Mouse (Mus musculus) neural tube, embryonic 13.5 days (tissue): ENCODE measurements around the gene Sec16a. TPM values are rescaled to one million over a fixed set of nuclear protein-coding genes. Genes with fewer than 3 reads are reported as not detected.

ENCODE experiments used
- ATAC-seq: fragments of 200-750 bp; cut with Nextera tagmentation; 2 replicates; pipeline ENCODE4 v1.8.0; 2017; ENCODE audit warnings: low read depth, mild to moderate bottlenecking, moderate TSS enrichment, moderate library complexity
- H3K27ac ChIP-seq: fragments of 300-500 bp; sonication (generic); replicated peaks from 2 replicates; pipeline ENCODE4 v1.5.1; 2015; ENCODE audit warnings: moderate library complexity, mild to moderate bottlenecking, inconsistent platforms
- H3K27me3 ChIP-seq: fragments of 300-500 bp; sonication (generic); 2 replicates; pipeline ENCODE4 v1.6.1; 2015; ENCODE audit warnings: mild to moderate bottlenecking, inconsistent platforms
- H3K36me3 ChIP-seq: fragments of 300-500 bp; sonication (generic); 2 replicates; pipeline ENCODE4 v1.6.1; 2015; ENCODE audit warnings: mild to moderate bottlenecking, inconsistent platforms
- H3K4me1 ChIP-seq: fragments of 300-500 bp; sonication (generic); replicated peaks from 2 replicates; pipeline ENCODE4 v1.6.1; 2015; ENCODE audit warnings: inconsistent platforms
- H3K4me2 ChIP-seq: fragments of 300-500 bp; sonication (generic); 2 replicates; pipeline ENCODE4 v1.6.1; 2015; ENCODE audit warnings: inconsistent platforms, mild to moderate bottlenecking, moderate library complexity
- H3K4me3 ChIP-seq: fragments of 300-500 bp; sonication (generic); 2 replicates; pipeline ENCODE4 v1.5.1; 2015; ENCODE audit warnings: mild to moderate bottlenecking, inconsistent platforms
- H3K9ac ChIP-seq: fragments of 300-500 bp; sonication (generic); 2 replicates; pipeline ENCODE4 v1.6.1; 2015; ENCODE audit warnings: moderate library complexity, mild to moderate bottlenecking, inconsistent platforms
- H3K9me3 ChIP-seq: fragments of 300-500 bp; sonication (generic); 2 replicates; pipeline ENCODE4 v1.6.1; 2016; ENCODE audit warnings: inconsistent platforms
- WGBS: fragments of 180-500 bp; shearing (Covaris S2); methylation state at CpG from one replicate; pipeline ENCODE4 v1.1.7; 2015; 5-methylcytosine and 5-hydroxymethylcytosine counted together
- polyA plus RNA-seq: library from polyadenylated mRNA; unstranded; fragments of >200 nt; fragmentation: Nextera tagmentation; extraction: Ambion mirVana; gene quantifications from 2 replicates; pipeline ENCODE4 v1.2.1, GENCODE M21; 2015

Gene Sec16a
- polyA plus RNA-seq, 1 experiment from 2014 or later, result 18.4 TPM

GRCm38 (mm10) chr2:26445666-26446445 lies 840 bp upstream of the Sec16a start:
- WGBS, result under 1% methylated on average over 44 of the region's 44 CpGs
- peaks cover 60% of the 10 kb centered on the region for H3K4me1 ChIP-seq

GRCm38 (mm10) chr2:26444368-26444767 lies 648 bp downstream of the Sec16a start:
- Histone ChIP-seq H3K27ac (peak overlapping the region; percentile 94), H3K9me3 (no peaks in the 10 kb centered on the region), H3K27me3 (no peaks in the 10 kb centered on the region), H3K36me3 (peaks cover 25% of the 10 kb centered on the region), H3K4me3 (peak overlapping the region; percentile 89), H3K9ac (peak overlapping the region; percentile 90), H3K4me1 (peaks cover 56% of the 10 kb centered on the region), H3K4me2 (peak overlapping the region; percentile 89)
- WGBS, result 4% methylated on average over 15 of the region's 15 CpGs
- no peak for ATAC-seq

More at GRCm38 (mm10) chr2:26445666-26446445, 840 bp upstream of the Sec16a start:
- H3K36me3 ChIP-seq, result peaks cover 10% of the 10 kb centered on the region
- peak overlapping the region; percentile 87 for H3K27ac ChIP-seq
- no peaks in the 10 kb centered on the region for H3K27me3 ChIP-seq
- H3K4me2 ChIP-seq, result peak overlapping the region; percentile 81
- peak overlapping the region; percentile 89 for H3K4me3 ChIP-seq
- H3K9me3 ChIP-seq, result no peaks in the 10 kb centered on the region
- H3K9ac ChIP-seq, result peak overlapping the region; percentile 71
- ATAC-seq, result peak; percentile 93

GRCm38 (mm10) chr2:26443876-26444275 lies 1.1 kb downstream of the Sec16a start:
- Histone ChIP-seq H3K4me3 (peak overlapping the region; percentile 89), H3K36me3 (peaks cover 30% of the 10 kb centered on the region), H3K27me3 (no peaks in the 10 kb centered on the region), H3K9ac (peak overlapping the region; percentile 90), H3K27ac (no peak overlapping the region), H3K9me3 (no peaks in the 10 kb centered on the region), H3K4me1 (peaks cover 56% of the 10 kb centered on the region), H3K4me2 (peak overlapping the region; percentile 89)
- ATAC-seq, result no peak
- WGBS, result 71% methylated on average over 3 of the region's 3 CpGs

GRCm38 (mm10) chr2:26442843-26443242 lies 2.2 kb downstream of the Sec16a start:
- Histone ChIP-seq H3K4me2 (peak overlapping the region; percentile 13), H3K9ac (0 out of 2 replicates have a peak overlapping the region, but pooled peaks have one; percentile 23)

GRCm38 (mm10) chr2:26441688-26442087 lies 3.3 kb downstream of the Sec16a start:
- no peak for ATAC-seq
- Histone ChIP-seq H3K9ac (no peak overlapping the region), H3K36me3 (peaks cover 49% of the 10 kb centered on the region), H3K4me2 (no peak overlapping the region), H3K27ac (no peak overlapping the region), H3K9me3 (no peaks in the 10 kb centered on the region), H3K27me3 (no peaks in the 10 kb centered on the region), H3K4me1 (peaks cover 57% of the 10 kb centered on the region), H3K4me3 (no peak overlapping the region)
- 84% methylated on average over 5 of the region's 5 CpGs for WGBS

More at GRCm38 (mm10) chr2:26442843-26443242, 2.2 kb downstream of the Sec16a start:
- H3K27ac ChIP-seq, result no peak overlapping the region
- H3K4me1 ChIP-seq, result peaks cover 57% of the 10 kb centered on the region
- H3K4me3 ChIP-seq, result no peak overlapping the region
- no peak for ATAC-seq
- 63% methylated on average over 1 of the region's 1 CpGs for WGBS
- no peaks in the 10 kb centered on the region for H3K9me3 ChIP-seq
- peaks cover 40% of the 10 kb centered on the region for H3K36me3 ChIP-seq
- H3K27me3 ChIP-seq, result no peaks in the 10 kb centered on the region

- no peak for ATAC-seq
- no peaks in the 10 kb centered on the region for H3K9me3 ChIP-seq
- H3K4me1 ChIP-seq, result peaks cover 54% of the 10 kb centered on the region
- H3K4me2 ChIP-seq, result no peak overlapping the region
- 97% methylated on average over 4 of the region's 4 CpGs for WGBS
- peaks cover 49% of the 10 kb centered on the region for H3K36me3 ChIP-seq
- no peak overlapping the region for H3K27ac ChIP-seq
- H3K9ac ChIP-seq, result no peak overlapping the region
- no peaks in the 10 kb centered on the region for H3K27me3 ChIP-seq
- no peak overlapping the region for H3K4me3 ChIP-seq
These were observed 3.8 kb downstream of the Sec16a start for GRCm38 (mm10) chr2:26441261-26441660.

GRCm38 (mm10) chr2:26439671-26440070 lies 5.3 kb downstream of the Sec16a start:
- no peak overlapping the region for H3K4me3 ChIP-seq
- H3K4me1 ChIP-seq, result peaks cover 52% of the 10 kb centered on the region
- ATAC-seq, result no peak
- no peak overlapping the region for H3K27ac ChIP-seq
- peaks cover 65% of the 10 kb centered on the region for H3K36me3 ChIP-seq
- H3K9me3 ChIP-seq, result no peaks in the 10 kb centered on the region
- H3K4me2 ChIP-seq, result no peak overlapping the region
- H3K9ac ChIP-seq, result no peak overlapping the region
- WGBS, result 95% methylated on average over 6 of the region's 6 CpGs
- H3K27me3 ChIP-seq, result no peaks in the 10 kb centered on the region

GRCm38 (mm10) chr2:26438373-26438772 lies 6.6 kb downstream of the Sec16a start:
- Histone ChIP-seq H3K9ac (0 out of 2 replicates have a peak overlapping the region, but pooled peaks have one; percentile 23), H3K36me3 (peaks cover 78% of the 10 kb centered on the region)

GRCm38 (mm10) chr2:26437221-26437620 lies 7.8 kb downstream of the Sec16a start:
- H3K9me3 ChIP-seq, result no peaks in the 10 kb centered on the region
- H3K9ac ChIP-seq, result peak overlapping the region; percentile 9
- 79% methylated on average over 4 of the region's 4 CpGs for WGBS

More at GRCm38 (mm10) chr2:26438373-26438772, 6.6 kb downstream of the Sec16a start:
- Histone ChIP-seq H3K27me3 (no peaks in the 10 kb centered on the region), H3K4me3 (no peak overlapping the region), H3K4me1 (peaks cover 39% of the 10 kb centered on the region), H3K4me2 (no peak overlapping the region), H3K27ac (no peak overlapping the region), H3K9me3 (no peaks in the 10 kb centered on the region)
- 90% methylated on average over 7 of the region's 7 CpGs for WGBS
- no peak for ATAC-seq

GRCm38 (mm10) chr2:26434791-26435572 lies 10.0 kb downstream of the Sec16a start:
- no peak overlapping the region for H3K4me2 ChIP-seq
- peaks cover 34% of the 10 kb centered on the region for H3K4me1 ChIP-seq
- no peaks in the 10 kb centered on the region for H3K9me3 ChIP-seq
- ATAC-seq, result no peak
- no peak overlapping the region for H3K27ac ChIP-seq
- H3K4me3 ChIP-seq, result no peak overlapping the region
- no peak overlapping the region for H3K9ac ChIP-seq
- H3K27me3 ChIP-seq, result no peaks in the 10 kb centered on the region
- 90% methylated on average over 7 of the region's 7 CpGs for WGBS
- H3K36me3 ChIP-seq, result peaks cover 91% of the 10 kb centered on the region

More at GRCm38 (mm10) chr2:26437221-26437620, 7.8 kb downstream of the Sec16a start:
- Histone ChIP-seq H3K27ac (no peak overlapping the region), H3K4me2 (no peak overlapping the region), H3K4me3 (no peak overlapping the region), H3K36me3 (peaks cover 90% of the 10 kb centered on the region), H3K27me3 (no peaks in the 10 kb centered on the region), H3K4me1 (peaks cover 33% of the 10 kb centered on the region)
- no peak for ATAC-seq

GRCm38 (mm10) chr2:26429851-26430250 lies 15.2 kb downstream of the Sec16a start:
- WGBS, result 84% methylated on average over 5 of the region's 5 CpGs
- H3K9ac ChIP-seq, result no peak overlapping the region

GRCm38 (mm10) chr2:26424541-26424940 lies 20.5 kb downstream of the Sec16a start:
- WGBS, result 91% methylated on average over 2 of the region's 2 CpGs
- Histone ChIP-seq H3K4me2 (no peak overlapping the region), H3K27me3 (no peaks in the 10 kb centered on the region), H3K4me3 (no peak overlapping the region), H3K9ac (no peak overlapping the region), H3K9me3 (no peaks in the 10 kb centered on the region), H3K36me3 (peaks cover 95% of the 10 kb centered on the region), H3K4me1 (no peaks in the 10 kb centered on the region), H3K27ac (no peak overlapping the region)
- ATAC-seq, result no peak

More at GRCm38 (mm10) chr2:26429851-26430250, 15.2 kb downstream of the Sec16a start:
- H3K36me3 ChIP-seq, result peaks cover 96% of the 10 kb centered on the region
- no peak for ATAC-seq
- H3K27me3 ChIP-seq, result no peaks in the 10 kb centered on the region
- H3K9me3 ChIP-seq, result no peaks in the 10 kb centered on the region
- no peak overlapping the region for H3K4me2 ChIP-seq
- H3K27ac ChIP-seq, result no peak overlapping the region
- H3K4me3 ChIP-seq, result no peak overlapping the region
- peaks cover 5% of the 10 kb centered on the region for H3K4me1 ChIP-seq
